Mouse (Mus musculus): ENCODE results near the gene Hfe2.
A peak's percentile ranks its signal among the peaks of the same experiment; 100 is the strongest.

Gene Hfe2

DNA sequence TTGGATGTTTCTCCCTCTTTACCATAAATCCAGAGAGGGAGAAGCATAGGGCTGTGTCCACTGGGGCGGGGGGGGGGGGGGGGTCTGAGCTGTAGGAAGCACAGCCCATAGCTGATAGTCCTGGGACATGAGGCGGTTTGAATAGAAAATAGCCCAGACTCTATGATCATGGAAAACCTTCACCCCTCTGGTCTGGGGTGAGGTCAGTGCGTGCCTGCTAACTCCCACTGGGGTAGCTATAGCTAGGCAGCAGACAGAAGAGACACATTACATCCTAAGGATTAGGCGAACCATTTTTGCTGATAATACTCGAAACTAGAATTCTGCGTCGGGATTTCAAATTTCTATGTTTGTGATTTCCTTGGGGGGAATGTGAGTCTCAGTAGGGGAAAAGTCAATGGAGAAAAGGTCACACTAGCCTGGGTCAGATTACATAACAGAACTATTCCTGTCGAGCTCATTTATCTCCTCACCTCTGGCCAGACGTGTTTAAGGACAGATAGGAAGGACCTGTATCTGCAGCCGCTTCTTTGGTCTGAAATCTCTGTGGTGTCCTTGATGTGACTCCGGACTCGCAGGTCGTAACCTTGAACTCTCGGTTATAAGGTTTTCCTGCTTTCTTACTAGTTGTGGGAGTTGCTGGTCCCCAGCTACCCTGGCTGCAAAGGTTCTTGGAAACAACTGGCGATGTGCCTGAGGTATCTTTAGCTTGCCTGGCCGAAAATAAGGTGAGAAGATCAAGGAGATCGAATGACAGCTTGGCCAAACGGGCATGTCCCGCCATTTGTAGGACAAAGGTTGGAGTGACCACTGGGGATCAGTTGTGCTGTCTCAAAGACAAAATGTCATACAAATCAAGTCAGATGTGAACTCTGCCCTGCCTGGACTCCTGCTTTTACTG is 48.9 kb downstream of the Hfe2 start:
- DNase-seq (ENCODE audit: low spot score in 2 of 2), result no peak

DNA sequence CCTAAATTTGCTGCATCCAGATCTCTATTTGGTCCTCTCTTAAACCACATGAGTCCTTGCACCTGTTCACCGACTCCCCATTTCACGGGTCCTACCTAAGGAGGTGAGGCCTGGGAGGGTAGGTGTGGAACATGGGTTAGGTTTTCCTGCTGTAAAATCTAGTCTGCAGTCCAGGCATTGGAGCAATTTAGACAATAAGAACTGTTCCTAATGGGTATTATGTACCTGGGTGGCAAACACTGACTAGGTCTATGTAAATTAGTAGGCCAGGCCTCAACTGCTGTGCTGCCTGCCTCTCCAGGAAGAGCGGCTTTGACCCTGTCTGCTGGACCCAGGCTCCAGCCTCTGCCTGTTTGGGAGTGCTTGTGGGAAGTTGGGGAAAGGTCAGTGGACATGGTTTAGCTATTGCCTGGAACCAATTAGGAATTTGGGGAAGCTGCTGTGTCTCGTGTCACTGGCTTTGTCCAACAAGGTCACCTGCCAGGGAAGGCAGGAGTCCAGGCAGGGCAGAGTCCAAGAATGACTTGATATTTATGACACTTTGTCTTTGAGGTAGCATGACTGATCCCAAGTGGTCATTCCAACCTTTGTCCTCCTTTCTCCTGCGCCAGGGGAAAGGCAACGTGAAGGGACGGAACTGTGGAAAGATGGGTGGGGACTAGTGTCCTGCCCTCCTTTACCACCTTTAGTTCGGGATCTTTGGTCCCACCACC is 50.5 kb downstream of the Hfe2 start:
- DNase-seq (ENCODE audit: low spot score in 2 of 2), result no peak

DNA sequence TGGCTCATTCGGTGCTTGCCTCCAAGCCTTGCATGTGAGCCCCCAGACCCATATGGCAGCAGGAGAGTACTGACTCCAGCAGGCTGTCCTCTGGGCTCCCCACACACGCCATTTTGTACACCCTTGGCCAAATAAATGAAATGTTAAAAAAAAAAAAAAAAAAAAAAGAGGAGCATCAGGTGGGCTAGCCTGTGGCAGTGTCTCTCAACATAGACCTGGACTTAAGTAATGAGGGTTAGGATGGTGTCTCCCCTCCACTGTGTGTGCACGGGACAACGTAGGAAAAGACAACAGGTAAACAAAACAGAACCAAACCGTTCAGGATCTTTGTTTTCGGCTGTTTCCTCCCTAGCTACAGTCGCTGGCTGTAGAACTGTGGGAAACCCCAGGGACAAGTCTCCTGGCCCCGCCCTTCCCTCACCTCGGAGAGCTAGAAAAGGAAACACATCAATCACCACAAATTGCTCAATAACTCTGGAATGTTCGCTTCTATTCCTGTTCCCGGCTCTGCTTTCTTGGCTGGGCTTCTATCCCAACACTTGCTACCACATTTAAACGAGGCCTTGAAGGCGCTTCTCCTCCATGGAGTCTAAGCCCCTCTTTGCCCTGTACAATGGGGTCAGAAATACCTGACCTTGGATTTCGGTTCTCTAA is 51.2 kb downstream of the Hfe2 start:
- no peak for DNase-seq (ENCODE audit: low spot score in 2 of 2)

DNA sequence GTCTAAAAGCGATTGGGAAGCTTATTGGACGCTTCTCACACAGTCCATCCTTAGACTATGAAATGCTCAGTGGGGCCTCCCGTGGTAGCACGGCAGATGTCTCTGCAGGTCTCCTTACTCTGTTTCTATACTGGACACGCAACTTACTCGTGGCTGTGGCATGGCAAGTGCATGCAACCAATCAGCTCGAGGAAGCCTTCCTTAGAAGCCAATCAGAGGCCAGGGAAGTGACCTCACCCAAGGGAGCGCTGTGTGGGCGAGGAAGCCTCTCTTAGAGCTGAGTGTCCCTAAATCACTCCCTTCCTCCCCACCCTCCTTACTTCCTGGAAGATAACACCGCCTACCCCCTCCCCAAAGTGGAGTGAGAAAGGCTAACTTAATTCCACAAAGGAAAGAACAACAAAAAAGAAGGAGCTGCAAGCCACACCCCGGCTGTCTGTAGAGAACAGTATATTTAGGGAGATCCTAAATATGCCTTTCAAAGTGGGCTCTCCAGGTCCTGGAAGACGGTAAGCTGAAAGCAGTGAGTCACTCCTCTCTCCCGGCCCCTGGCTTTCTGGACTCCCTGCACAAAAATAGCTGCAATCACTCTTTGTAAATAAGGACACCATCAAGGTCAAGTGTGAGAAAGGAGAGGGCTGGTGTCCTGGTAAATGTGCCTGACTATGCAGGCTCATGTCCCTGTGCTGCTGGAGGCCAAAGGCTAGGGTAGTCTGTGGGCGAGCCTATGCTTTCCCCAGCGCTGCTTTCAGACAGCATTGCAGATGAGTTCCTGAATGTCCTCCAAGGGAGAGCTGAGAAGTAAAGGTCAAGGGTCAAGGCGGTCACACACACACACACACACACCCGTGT is 51.9 kb downstream of the Hfe2 start, which contains the start of gene Gm16253:
TSS of gene Gm16253 (plus strand) at position 295 of the 852 bp plus-strand sequence.
- DNase-seq (ENCODE audit: low spot score in 2 of 2), result peak; percentile 75 to 81

DNA sequence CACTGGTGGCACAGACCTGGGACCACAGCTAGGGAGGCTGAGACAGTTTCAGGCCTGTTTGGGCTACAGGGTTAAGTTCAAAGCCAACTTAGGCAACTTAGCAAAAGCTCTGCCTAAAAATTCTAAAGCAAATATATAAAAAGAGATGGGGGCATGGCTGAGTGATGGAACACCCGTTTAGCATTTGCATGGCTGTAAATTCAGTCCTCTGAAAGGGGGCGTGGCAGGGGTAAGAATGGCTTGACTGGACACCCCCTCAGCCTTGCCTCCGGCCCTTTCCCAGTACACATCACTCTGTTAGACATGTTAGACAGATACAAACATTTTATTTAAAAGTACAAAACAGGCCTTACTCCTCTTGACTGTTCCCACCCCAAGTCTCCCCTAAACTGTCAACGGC is 52.6 kb downstream of the Hfe2 start:
- no peak for DNase-seq (ENCODE audit: low spot score in 2 of 2)

All from frontal cortex, postnatal 25 days (tissue).